Mouse (Mus musculus): ENCODE measurements around the gene 2010111I01Rik. TPM values are rescaled to one million over a fixed set of nuclear protein-coding genes. Genes with fewer than 3 reads are reported as not detected.

The 2010111I01Rik gene
- polyA plus RNA-seq, 1 experiment: 47.5 TPM

DNA sequence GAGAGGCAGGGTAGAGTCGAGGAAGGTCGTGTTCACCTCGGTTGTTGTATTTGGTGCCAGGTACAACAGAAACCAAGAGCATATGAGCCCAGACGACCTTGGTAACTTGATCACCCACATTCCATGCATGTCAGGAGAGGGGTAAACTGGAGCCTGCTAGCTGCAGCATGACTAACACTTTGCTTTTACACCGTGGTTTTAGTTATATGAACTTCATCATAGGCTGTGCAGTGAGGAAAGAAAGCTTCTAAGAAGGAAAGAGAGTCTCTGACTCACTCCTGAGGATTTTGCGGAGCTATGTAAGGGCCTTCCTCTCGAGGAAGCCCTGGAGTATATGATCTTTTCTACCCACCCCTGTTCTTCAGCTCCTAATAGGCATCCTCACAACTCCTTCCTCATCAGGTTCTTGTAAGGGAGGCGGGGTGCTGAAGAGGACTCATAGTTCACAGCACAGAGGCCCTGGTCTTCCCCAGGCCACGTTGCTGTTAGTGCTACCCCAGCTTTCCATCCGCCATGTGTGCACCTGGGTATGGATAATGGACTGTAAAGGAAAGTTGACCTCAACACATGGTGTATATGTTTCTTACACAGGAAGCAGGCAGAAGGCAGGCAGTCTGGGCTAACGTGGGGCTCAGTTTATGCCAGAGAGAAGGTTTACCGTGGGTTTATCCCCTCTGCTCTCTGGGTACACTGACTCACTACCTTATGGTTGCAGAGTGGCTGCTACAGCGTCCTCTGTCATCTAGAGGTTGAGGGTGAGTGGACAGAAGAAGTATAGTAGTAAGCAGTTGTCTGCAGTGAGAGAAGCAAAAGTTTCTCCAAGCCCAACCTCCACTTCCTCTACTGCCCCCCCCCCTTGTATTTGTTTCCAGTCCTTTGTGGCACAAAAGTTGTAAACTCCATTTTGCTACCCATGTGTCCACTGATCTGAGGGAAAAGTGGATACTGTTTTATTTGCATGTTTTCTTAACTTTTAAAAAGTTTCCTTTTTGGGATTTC lies 222.8 kb downstream of the 2010111I01Rik start:
- no peak overlapping the region for H3K27ac ChIP-seq (ENCODE audit: control insufficient read depth, insufficient read depth, low read depth, low read length, poor library complexity)
- no peak overlapping the region for H3K4me3 ChIP-seq (replicated peaks; ENCODE audit: control insufficient read depth, low read depth, low read length)
- H3K4me1 ChIP-seq (ENCODE audit: control insufficient read depth, insufficient read depth, low read length): no peaks in the 10 kb centered on the region; the same call in 1 of the 2 replicates
- 58% methylated on average over 13 of the region's 13 CpGs for WGBS
- TF ChIP-seq POLR2A (IDR thresholded peaks at IDR 0.05; ENCODE audit: borderline replicate concordance, control insufficient read depth, low read depth, low read length): no peak
- no peak for TF ChIP-seq CTCF (IDR thresholded peaks at IDR 0.05; ENCODE audit: control insufficient read depth, insufficient read depth, low read length)

DNA sequence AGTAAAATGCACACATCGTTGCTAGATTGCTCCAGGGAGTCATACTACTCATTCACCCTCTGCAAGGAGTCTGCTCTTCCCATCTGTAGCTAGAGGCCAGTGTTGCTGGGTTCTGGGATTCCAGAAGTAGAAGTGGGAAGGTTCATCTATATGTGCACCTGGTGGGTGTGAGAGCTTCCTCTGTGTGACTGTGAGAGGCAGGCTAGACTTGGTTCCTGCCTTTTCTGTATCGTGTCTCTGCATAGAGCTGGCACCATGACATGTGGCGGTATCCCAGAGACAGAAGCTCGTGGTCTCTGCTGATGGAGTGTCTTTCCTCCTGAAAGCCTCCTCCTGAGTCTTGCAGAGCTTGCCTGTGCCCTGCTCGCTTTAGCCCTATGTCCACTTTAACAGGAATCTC lies 223.6 kb downstream of the 2010111I01Rik start:
- WGBS: 69% methylated on average over 5 of the region's 5 CpGs

DNA sequence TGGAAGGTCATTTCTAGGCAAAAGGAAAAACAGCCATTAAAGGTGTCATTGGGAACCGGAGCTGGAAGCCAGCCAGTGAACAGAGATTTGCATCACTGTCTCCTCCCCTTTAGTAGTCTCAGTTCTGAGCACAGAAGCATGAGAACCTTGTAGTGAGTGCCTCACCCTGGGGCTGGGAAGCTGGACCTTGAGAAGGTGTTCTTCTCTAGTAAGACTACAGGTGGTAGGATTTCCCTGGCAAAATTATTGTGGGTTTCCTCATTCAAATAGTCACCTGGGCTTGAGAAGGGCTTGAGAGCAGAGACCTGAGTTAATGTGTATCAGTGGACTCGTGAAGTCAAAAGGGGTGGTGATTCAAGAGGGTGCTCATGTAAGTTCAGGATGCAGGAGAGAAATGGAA lies 224.1 kb downstream of the 2010111I01Rik start:
- no peak overlapping the region for H3K4me3 ChIP-seq (replicated peaks; ENCODE audit: control insufficient read depth, low read depth, low read length)
- H3K27ac ChIP-seq (ENCODE audit: control insufficient read depth, insufficient read depth, low read depth, low read length, poor library complexity): no peak overlapping the region
- 79% methylated on average over 2 of the region's 2 CpGs for WGBS
- TF ChIP-seq CTCF (IDR thresholded peaks at IDR 0.05; ENCODE audit: control insufficient read depth, insufficient read depth, low read length) (no peak), POLR2A (IDR thresholded peaks at IDR 0.05; ENCODE audit: borderline replicate concordance, control insufficient read depth, low read depth, low read length) (no peak)
- H3K4me1 ChIP-seq (ENCODE audit: control insufficient read depth, insufficient read depth, low read length): no peaks in the 10 kb centered on the region; the same call in 1 of the 2 replicates

More for the DNA sequence above, 223.6 kb downstream of the 2010111I01Rik start:
- TF ChIP-seq POLR2A (IDR thresholded peaks at IDR 0.05; ENCODE audit: borderline replicate concordance, control insufficient read depth, low read depth, low read length) (no peak), CTCF (IDR thresholded peaks at IDR 0.05; ENCODE audit: control insufficient read depth, insufficient read depth, low read length) (no peak)
- Histone ChIP-seq H3K27ac (ENCODE audit: control insufficient read depth, insufficient read depth, low read depth, low read length, poor library complexity) (no peak overlapping the region), H3K4me3 (replicated peaks; ENCODE audit: control insufficient read depth, low read depth, low read length) (no peak overlapping the region), H3K4me1 (ENCODE audit: control insufficient read depth, insufficient read depth, low read length) (no peaks in the 10 kb centered on the region; the same call in 1 of the 2 replicates)

DNA sequence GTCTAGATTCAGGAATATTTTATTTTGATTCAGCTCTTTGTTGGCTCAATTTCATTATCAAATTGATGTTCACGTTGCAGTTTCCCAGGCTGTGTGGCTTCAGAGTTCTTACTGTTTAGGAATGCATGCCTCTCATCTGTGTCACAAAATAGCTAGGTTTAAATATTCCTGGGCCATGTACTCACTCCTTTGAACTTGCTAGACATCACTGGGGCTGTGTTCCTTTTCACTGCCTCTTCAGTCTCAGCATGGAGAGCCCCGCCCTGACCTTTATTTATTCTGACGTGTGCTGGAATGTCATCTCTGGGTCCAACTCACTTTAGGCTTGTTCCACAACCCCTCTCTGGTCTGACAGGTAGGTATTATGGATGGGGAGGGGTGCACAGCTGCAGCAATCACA lies 228.7 kb downstream of the 2010111I01Rik start:
- H3K27ac ChIP-seq (ENCODE audit: control insufficient read depth, insufficient read depth, low read depth, low read length, poor library complexity): no peak overlapping the region
- H3K4me1 ChIP-seq (ENCODE audit: control insufficient read depth, insufficient read depth, low read length): no peaks in the 10 kb centered on the region
- WGBS: 89% methylated on average over 3 of the region's 3 CpGs
- H3K4me3 ChIP-seq (replicated peaks; ENCODE audit: control insufficient read depth, low read depth, low read length): no peak overlapping the region
- TF ChIP-seq CTCF (IDR thresholded peaks at IDR 0.05; ENCODE audit: control insufficient read depth, insufficient read depth, low read length) (no peak), POLR2A (IDR thresholded peaks at IDR 0.05; ENCODE audit: borderline replicate concordance, control insufficient read depth, low read depth, low read length) (no peak)

DNA sequence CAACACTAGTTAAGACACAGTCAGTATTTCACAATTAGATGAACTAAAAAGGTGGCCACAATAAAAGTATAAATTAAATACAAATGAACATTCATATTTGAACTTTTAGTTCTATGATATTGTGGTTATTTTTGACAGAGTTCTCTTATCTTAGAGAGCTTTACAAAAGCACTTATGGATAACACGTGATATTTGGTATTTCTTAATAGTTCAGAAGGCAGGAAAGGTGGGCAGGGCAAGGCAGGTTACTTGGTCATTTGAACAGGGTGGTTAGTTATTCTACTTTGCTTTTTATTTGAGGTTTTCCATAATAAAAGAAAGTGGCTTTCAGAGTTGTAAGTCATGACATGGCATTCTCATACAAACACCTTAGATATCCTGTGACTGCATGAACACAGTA lies 233.3 kb downstream of the 2010111I01Rik start:
- 70% methylated on average over 1 of the region's 1 CpGs for WGBS
- no peaks in the 10 kb centered on the region for H3K4me1 ChIP-seq (ENCODE audit: control insufficient read depth, insufficient read depth, low read length)
- TF ChIP-seq POLR2A (IDR thresholded peaks at IDR 0.05; ENCODE audit: borderline replicate concordance, control insufficient read depth, low read depth, low read length): no peak
- TF ChIP-seq CTCF (IDR thresholded peaks at IDR 0.05; ENCODE audit: control insufficient read depth, insufficient read depth, low read length): no peak
- no peak overlapping the region for H3K4me3 ChIP-seq (replicated peaks; ENCODE audit: control insufficient read depth, low read depth, low read length)
- H3K27ac ChIP-seq (ENCODE audit: control insufficient read depth, insufficient read depth, low read depth, low read length, poor library complexity): no peak overlapping the region

DNA sequence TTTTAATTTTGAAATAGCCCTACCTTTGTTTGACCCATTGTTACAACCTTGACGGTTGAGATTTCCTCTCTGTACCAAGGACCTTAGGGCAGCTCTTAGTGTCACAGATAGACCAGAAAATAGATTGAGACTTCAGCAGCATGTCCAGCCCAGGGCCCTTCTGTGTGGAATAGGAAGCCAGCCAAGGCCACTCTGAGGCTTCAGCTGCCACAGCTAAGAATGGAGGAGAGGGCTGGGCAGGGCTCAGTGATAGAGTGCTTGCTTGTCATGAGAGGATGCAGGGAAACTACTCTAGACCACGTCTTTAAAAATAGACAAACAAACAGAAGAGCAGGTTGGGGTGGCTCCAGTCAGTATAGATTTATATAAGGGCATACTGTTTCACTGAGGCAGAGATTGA lies 234.9 kb downstream of the 2010111I01Rik start:
- H3K4me1 ChIP-seq (ENCODE audit: control insufficient read depth, insufficient read depth, low read length): no peaks in the 10 kb centered on the region
- TF ChIP-seq CTCF (IDR thresholded peaks at IDR 0.05; ENCODE audit: control insufficient read depth, insufficient read depth, low read length) (no peak), POLR2A (IDR thresholded peaks at IDR 0.05; ENCODE audit: borderline replicate concordance, control insufficient read depth, low read depth, low read length) (no peak)
- no peak overlapping the region for H3K4me3 ChIP-seq (replicated peaks; ENCODE audit: control insufficient read depth, low read depth, low read length)
- WGBS: 74% methylated on average over 2 of the region's 2 CpGs
- H3K27ac ChIP-seq (ENCODE audit: control insufficient read depth, insufficient read depth, low read depth, low read length, poor library complexity): no peak overlapping the region

DNA sequence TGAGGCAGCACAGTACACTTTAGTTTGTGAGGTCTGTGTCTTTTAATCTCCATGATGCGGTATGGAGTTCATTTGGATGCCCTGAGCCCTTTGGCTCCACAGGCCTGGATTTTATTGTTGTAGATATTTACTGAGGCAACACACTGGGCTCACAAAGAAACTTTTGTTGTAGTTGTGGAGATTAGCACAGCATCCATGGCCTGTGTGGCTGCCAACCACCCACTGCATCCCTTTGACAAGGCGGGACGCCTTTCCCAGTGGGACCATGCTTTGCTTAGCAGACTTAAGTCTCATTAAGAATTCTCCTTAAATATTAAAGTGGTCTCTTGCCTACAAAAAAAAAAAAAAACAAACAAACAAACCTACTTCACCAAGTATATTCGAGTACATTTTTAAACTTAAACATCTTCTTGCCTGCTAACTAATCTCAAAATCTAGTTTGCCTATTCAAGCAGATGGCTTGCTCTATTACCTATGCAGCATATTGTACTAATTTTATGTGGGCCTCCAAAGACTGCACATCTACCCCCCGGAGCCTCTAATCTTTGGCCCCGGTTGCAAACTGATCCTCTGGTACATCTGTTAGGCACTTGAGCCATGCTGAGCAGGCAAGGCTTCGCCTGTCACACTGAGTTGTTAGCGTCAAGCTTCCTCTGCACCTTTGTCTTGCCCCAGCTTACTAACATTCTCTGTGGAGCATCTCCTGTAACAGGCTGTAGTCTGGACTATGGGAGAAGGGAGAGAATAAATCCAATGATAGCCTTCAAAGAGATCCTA lies 239.0 kb downstream of the 2010111I01Rik start:
- Histone ChIP-seq H3K4me1 (ENCODE audit: control insufficient read depth, insufficient read depth, low read length) (no peaks in the 10 kb centered on the region), H3K4me3 (replicated peaks; ENCODE audit: control insufficient read depth, low read depth, low read length) (no peak overlapping the region), H3K27ac (ENCODE audit: control insufficient read depth, insufficient read depth, low read depth, low read length, poor library complexity) (no peak overlapping the region)
- 87% methylated on average over 8 of the region's 8 CpGs for WGBS
- no peak for TF ChIP-seq POLR2A (IDR thresholded peaks at IDR 0.05; ENCODE audit: borderline replicate concordance, control insufficient read depth, low read depth, low read length)
- TF ChIP-seq CTCF (IDR thresholded peaks at IDR 0.05; ENCODE audit: control insufficient read depth, insufficient read depth, low read length): no peak

DNA sequence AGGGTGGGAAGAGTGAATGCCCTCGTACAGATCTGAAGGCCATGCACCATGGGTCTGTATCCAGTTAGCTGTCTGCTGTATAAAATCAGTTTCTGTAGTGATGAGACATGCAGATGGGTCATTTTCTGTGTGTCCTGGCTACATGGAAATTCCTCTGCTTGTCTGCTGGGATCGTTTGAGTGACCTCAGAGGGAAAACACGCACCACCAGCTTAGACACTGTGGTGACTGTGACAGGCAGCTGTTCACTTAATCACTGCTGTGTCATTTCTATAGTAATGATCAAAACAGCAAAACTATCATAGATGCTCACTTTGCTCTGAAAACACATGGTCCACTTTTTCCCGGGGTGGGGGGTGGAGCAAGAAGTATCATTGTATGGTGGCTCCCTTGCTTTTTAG lies 241.1 kb downstream of the 2010111I01Rik start:
- no peak for TF ChIP-seq CTCF (IDR thresholded peaks at IDR 0.05; ENCODE audit: control insufficient read depth, insufficient read depth, low read length)
- TF ChIP-seq POLR2A (IDR thresholded peaks at IDR 0.05; ENCODE audit: borderline replicate concordance, control insufficient read depth, low read depth, low read length): no peak
- 83% methylated on average over 4 of the region's 4 CpGs for WGBS
- H3K4me1 ChIP-seq (ENCODE audit: control insufficient read depth, insufficient read depth, low read length): no peaks in the 10 kb centered on the region

More for the DNA sequence above, 241.1 kb downstream of the 2010111I01Rik start:
- Histone ChIP-seq H3K4me3 (replicated peaks; ENCODE audit: control insufficient read depth, low read depth, low read length) (no peak overlapping the region), H3K27ac (ENCODE audit: control insufficient read depth, insufficient read depth, low read depth, low read length, poor library complexity) (no peak overlapping the region)
